Mouse (Mus musculus) hindbrain, postnatal 0 days (tissue): ENCODE measurements around the gene Fryl. TPM values are rescaled to one million over a fixed set of nuclear protein-coding genes. Genes with fewer than 3 reads are reported as not detected.
A peak's percentile ranks its signal among the peaks of the same experiment; 100 is the strongest.

Experiments used
- ATAC-seq: fragments of 200-750 bp; cut with Nextera tagmentation; 2 replicates; pipeline ENCODE4 v1.8.0; 2017; ENCODE audit warnings: mild to moderate bottlenecking, moderate TSS enrichment, moderate library complexity
- DNase-seq: peaks from one replicate; pipeline ENCODE4 v3.0.0-alpha.2; 2015; ENCODE audit warnings: low spot score
- H3K27ac ChIP-seq: fragments of 300-500 bp; sonication (generic); 2 replicates; pipeline ENCODE4 v1.5.1; 2014; ENCODE audit warnings: mild to moderate bottlenecking
- H3K27me3 ChIP-seq: fragments of 300-500 bp; sonication (generic); 2 replicates; pipeline ENCODE4 v1.6.1; 2014; ENCODE audit warnings: low read length, mixed read lengths; ENCODE audit not compliant: insufficient read depth
- H3K36me3 ChIP-seq: fragments of 300-500 bp; sonication (generic); 2 replicates; pipeline ENCODE4 v1.6.1; 2014; ENCODE audit warnings: low read length, mixed read lengths; ENCODE audit not compliant: insufficient read depth
- H3K4me1 ChIP-seq: fragments of 300-500 bp; sonication (generic); 2 replicates; pipeline ENCODE4 v1.6.1; 2014; ENCODE audit warnings: antibody characterized with exemption, low read length, mixed read lengths; ENCODE audit not compliant: insufficient read depth
- H3K4me2 ChIP-seq: fragments of 300-500 bp; sonication (generic); 2 replicates; pipeline ENCODE4 v1.6.1; 2014; ENCODE audit warnings: low read depth, mild to moderate bottlenecking, low read length, moderate library complexity, mixed read lengths
- H3K4me3 ChIP-seq: fragments of 300-500 bp; sonication (generic); 2 replicates; pipeline ENCODE4 v1.5.1; 2014; ENCODE audit warnings: low read length
- H3K9ac ChIP-seq: fragments of 300-500 bp; sonication (generic); replicated peaks from 2 replicates; pipeline ENCODE4 v1.6.1; 2014; ENCODE audit warnings: mild to moderate bottlenecking, low read length, moderate library complexity, mixed read lengths
- H3K9me3 ChIP-seq: fragments of 300-500 bp; sonication (generic); 2 replicates; pipeline ENCODE4 v1.6.1; 2016; ENCODE audit warnings: low read length, mixed read lengths
- CTCF ChIP-seq: IDR thresholded peaks from 2 replicates; pipeline ENCODE4 v1.5.1; 2016; ENCODE audit warnings: antibody characterized with exemption, control low read depth, low read depth
- WGBS: fragments of 180-500 bp; shearing (Covaris S2); extraction: QIAGEN DNeasy Blood & Tissue Kit; methylation state at CpG from one replicate; pipeline ENCODE4 v1.1.7; 2014; 5-methylcytosine and 5-hydroxymethylcytosine counted together
- polyA plus RNA-seq: library from polyadenylated mRNA; unstranded; fragments of >200 nt; fragmentation: Nextera tagmentation; extraction: Ambion mirVana; gene quantifications from 2 replicates; pipeline ENCODE4 v1.2.1, GENCODE M21; 2015
- total RNA-seq: library from RNA; depleted of rRNA; stranded (reverse); fragments of >200 nt; gene quantifications from 2 replicates; pipeline ENCODE4 v1.2.3, GENCODE M21; 2014; rRNA removed

Gene Fryl
- total and polyA plus RNA-seq, 2 experiments from 2014 or later, result 20.5 to 69.4 TPM

DNA sequence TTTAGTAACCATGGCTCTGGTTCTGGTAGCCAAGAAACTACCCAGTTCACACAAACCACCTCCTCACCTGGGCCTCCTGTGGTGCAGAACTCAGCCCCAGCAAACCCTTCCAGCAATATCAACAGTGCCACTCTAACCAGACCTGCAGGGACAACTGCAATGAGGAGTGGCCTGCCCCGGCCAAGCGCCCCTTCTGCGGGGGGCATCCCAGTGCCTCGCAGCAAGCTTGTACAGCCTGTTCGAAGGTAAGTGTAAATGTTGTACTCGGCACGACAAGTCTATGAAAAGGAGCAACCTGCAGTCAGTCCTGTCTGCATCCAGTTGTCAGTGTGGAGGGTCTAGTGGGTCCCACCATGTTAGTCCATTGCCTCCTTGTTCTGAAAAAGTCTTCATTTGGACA, 281.8 kb downstream of the Fryl start, which contains the start of gene Gm10135:
Gene Gm10135 (minus strand): TSS at position 101 of the 400 bp plus-strand sequence.
- Histone ChIP-seq H3K27me3 (no peaks in the 10 kb centered on the region), H3K4me2 (no peak within 1 kb of the TSS), H3K4me1 (no peaks in the 10 kb centered on the region), H3K9ac (no peak within 1 kb of the TSS), H3K4me3 (no peak within 1 kb of the TSS), H3K36me3 (peaks cover 28% of the 10 kb centered on the region), H3K9me3 (no peaks in the 10 kb centered on the region), H3K27ac (no peak within 1 kb of the TSS)
- ATAC-seq (no peak), DNase-seq (no peak)
- no peak for TF ChIP-seq CTCF
- 96% methylated on average over 7 of the region's 7 CpGs for WGBS

DNA sequence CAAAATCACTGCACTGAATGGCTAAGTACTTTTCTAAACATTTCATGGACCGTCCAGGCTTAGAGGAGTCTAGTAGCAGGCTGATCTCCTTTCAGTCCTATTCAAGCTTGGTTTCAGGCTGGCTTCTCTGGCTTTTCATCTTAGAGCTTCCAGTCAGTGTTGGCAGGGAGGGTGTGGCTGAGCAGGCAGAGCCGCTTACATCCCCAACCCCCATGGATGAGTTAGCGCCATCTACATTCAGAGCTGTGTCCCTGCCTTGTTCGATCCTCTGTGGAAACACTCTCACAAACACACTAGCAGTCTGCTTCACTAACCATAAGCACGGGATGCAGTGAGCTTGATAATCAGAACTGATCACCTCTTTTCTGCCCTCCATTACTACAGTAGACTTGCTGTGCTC, 283.5 kb downstream of the Fryl start:
- Histone ChIP-seq H3K27ac (no peak overlapping the region), H3K36me3 (peaks cover 35% of the 10 kb centered on the region), H3K4me2 (no peak overlapping the region), H3K27me3 (no peaks in the 10 kb centered on the region), H3K9me3 (no peaks in the 10 kb centered on the region), H3K4me1 (no peaks in the 10 kb centered on the region), H3K4me3 (no peak overlapping the region), H3K9ac (no peak overlapping the region)
- ATAC-seq (peak; percentile 59; the same call in 1 of the 2 replicates), DNase-seq (peak; percentile 23)
- 48% methylated on average over 5 of the region's 5 CpGs for WGBS
- TF ChIP-seq CTCF, result peak; percentile 39

DNA sequence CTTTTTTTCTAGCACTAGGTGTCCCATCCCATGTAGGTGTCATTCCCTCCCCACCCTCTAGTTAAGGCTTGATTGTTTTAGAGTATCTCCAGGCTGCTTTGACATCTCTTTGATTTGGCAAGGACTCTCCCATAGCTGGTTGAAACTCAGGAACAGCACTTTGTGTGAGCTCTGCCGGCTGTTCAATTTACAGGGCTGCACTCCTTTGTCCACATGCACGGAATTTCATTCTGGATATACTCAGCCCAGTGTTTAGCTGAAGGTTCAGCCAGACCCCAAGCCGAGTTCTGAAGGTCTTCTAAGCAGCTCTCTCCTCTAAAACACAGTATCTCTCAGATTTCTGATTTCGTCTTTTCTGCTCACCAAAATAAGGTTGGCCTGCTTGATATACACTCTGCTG, 284.0 kb downstream of the Fryl start:
- H3K4me2 ChIP-seq, result no peak overlapping the region
- 65% methylated on average over 4 of the region's 4 CpGs for whole genome bisulfite sequencing

More for the DNA sequence above, 284.0 kb downstream of the Fryl start:
- Histone ChIP-seq H3K4me1 (no peaks in the 10 kb centered on the region), H3K27me3 (no peaks in the 10 kb centered on the region), H3K36me3 (peaks cover 35% of the 10 kb centered on the region), H3K4me3 (no peak overlapping the region), H3K9me3 (no peaks in the 10 kb centered on the region), H3K9ac (no peak overlapping the region), H3K27ac (no peak overlapping the region)
- TF ChIP-seq CTCF, result no peak
- DNase-seq (no peak), ATAC-seq (no peak)

Other genes starting within 250 kb of the Fryl start
- 16.5 and 22.5 TPM in 2 replicates for gene Slc10a4, start 249.7 kb downstream of the Fryl start, total RNA-seq
- gene Slc10a4, start 249.7 kb downstream of the Fryl start, polyA plus RNA-seq, result 31.9 and 34.9 TPM in 2 replicates
- gene Ociad1, start 36.2 kb upstream of the Fryl start, total RNA-seq, result 138 and 140 TPM in 2 replicates
- gene Ociad1, start 36.2 kb upstream of the Fryl start, polyA plus RNA-seq, result 386 and 401 TPM in 2 replicates
- 7.2 and 15.7 TPM in 2 replicates for gene Ociad2, start 84.4 kb upstream of the Fryl start, total RNA-seq
- gene Ociad2, start 84.4 kb upstream of the Fryl start, polyA plus RNA-seq, result 28.8 and 31.3 TPM in 2 replicates
- gene Cwh43, start 149.5 kb upstream of the Fryl start, total RNA-seq, result 0.29 and 0.68 TPM in 2 replicates
- 0.61 and 0.96 TPM in 2 replicates for gene Cwh43, start 149.5 kb upstream of the Fryl start, polyA plus RNA-seq
- gene Dcun1d4, start 224.4 kb upstream of the Fryl start, total RNA-seq, result 25.1 and 27.2 TPM in 2 replicates
- gene Dcun1d4, start 224.4 kb upstream of the Fryl start, polyA plus RNA-seq, result 38.5 and 40.8 TPM in 2 replicates